Mouse (Mus musculus): ENCODE data around the gene Immp2l. TPM values are rescaled to one million over a fixed set of nuclear protein-coding genes. Genes with fewer than 3 reads are reported as not detected.

The Immp2l gene
- polyA plus RNA-seq (2015; fragmentation: Nextera tagmentation; extraction: Ambion mirVana) = 30.5 and 35.1 TPM in 2 replicates

GRCm38 (mm10) chr12:41023511-41024421 lies at the start of gene Immp2l:
Gene Immp2l, plus strand, starts transcription at chr12:41024090.
- Histone ChIP-seq H3K9ac (ENCODE audit: low read depth, low read length) (peak within 1 kb of the TSS; percentile 81), H3K4me2 (replicated peaks; ENCODE audit: low read depth) (peak within 1 kb of the TSS; percentile 92), H3K27me3 (replicated peaks; ENCODE audit: control insufficient read depth, insufficient read depth, low read length) (no peaks in the 10 kb centered on the region), H3K4me1 (replicated peaks; ENCODE audit: control insufficient read depth, insufficient read depth, low read length) (no peaks in the 10 kb centered on the region), H3K9me3 (ENCODE audit: control insufficient read depth) (no peaks in the 10 kb centered on the region), H3K36me3 (ENCODE audit: control insufficient read depth, insufficient read depth) (no peaks in the 10 kb centered on the region), H3K4me3 (ENCODE audit: low read depth, low read length) (peak within 1 kb of the TSS; percentile 83), H3K27ac (ENCODE audit: low read depth, low read length) (peak within 1 kb of the TSS; percentile 88)
- ATAC-seq = peak; percentile 96
- WGBS = 3% methylated on average over 65 of the region's 68 CpGs
- TF ChIP-seq CTCF (IDR thresholded peaks at IDR 0.05; ENCODE audit: low read depth) = no peak

GRCm38 (mm10) chr12:40978719-40979500 lies 45.0 kb upstream of the Immp2l start:
- Histone ChIP-seq H3K9me3 (ENCODE audit: control insufficient read depth) (no peaks in the 10 kb centered on the region), H3K4me1 (replicated peaks; ENCODE audit: control insufficient read depth, insufficient read depth, low read length) (no peaks in the 10 kb centered on the region; the same call in 1 of the 2 replicates), H3K4me3 (ENCODE audit: low read depth, low read length) (no peak overlapping the region), H3K27me3 (replicated peaks; ENCODE audit: control insufficient read depth, insufficient read depth, low read length) (no peaks in the 10 kb centered on the region), H3K4me2 (replicated peaks; ENCODE audit: low read depth) (no peak overlapping the region), H3K9ac (ENCODE audit: low read depth, low read length) (no peak overlapping the region), H3K36me3 (ENCODE audit: control insufficient read depth, insufficient read depth) (no peaks in the 10 kb centered on the region), H3K27ac (ENCODE audit: low read depth, low read length) (no peak overlapping the region)
- ATAC-seq = peak; percentile 93
- no peak for TF ChIP-seq CTCF (IDR thresholded peaks at IDR 0.05; ENCODE audit: low read depth)
- 50% methylated on average over 2 of the region's 2 CpGs for WGBS

GRCm38 (mm10) chr12:40979716-40980115 lies 44.2 kb upstream of the Immp2l start:
- no peak for TF ChIP-seq CTCF (IDR thresholded peaks at IDR 0.05; ENCODE audit: low read depth)
- WGBS = 84% methylated on average over 4 of the region's 4 CpGs
- no peak overlapping the region for H3K27ac ChIP-seq (ENCODE audit: low read depth, low read length)
- H3K27me3 ChIP-seq (replicated peaks; ENCODE audit: control insufficient read depth, insufficient read depth, low read length) = no peaks in the 10 kb centered on the region
- H3K4me2 ChIP-seq (replicated peaks; ENCODE audit: low read depth) = no peak overlapping the region
- H3K4me3 ChIP-seq (ENCODE audit: low read depth, low read length) = no peak overlapping the region
- no peak for ATAC-seq
- H3K4me1 ChIP-seq (replicated peaks; ENCODE audit: control insufficient read depth, insufficient read depth, low read length) = no peaks in the 10 kb centered on the region; the same call in 1 of the 2 replicates
- no peaks in the 10 kb centered on the region for H3K9me3 ChIP-seq (ENCODE audit: control insufficient read depth)
- H3K36me3 ChIP-seq (ENCODE audit: control insufficient read depth, insufficient read depth) = no peaks in the 10 kb centered on the region
- H3K9ac ChIP-seq (ENCODE audit: low read depth, low read length) = no peak overlapping the region

GRCm38 (mm10) chr12:40980160-40980559 lies 43.7 kb upstream of the Immp2l start:
- WGBS = 63% methylated on average over 3 of the region's 3 CpGs

GRCm38 (mm10) chr12:40983021-40983420 lies 40.9 kb upstream of the Immp2l start:
- 38% methylated on average over 1 of the region's 1 CpGs for WGBS
- no peak overlapping the region for H3K4me3 ChIP-seq (ENCODE audit: low read depth, low read length)
- H3K36me3 ChIP-seq (ENCODE audit: control insufficient read depth, insufficient read depth) = no peaks in the 10 kb centered on the region
- no peak for ATAC-seq
- H3K4me2 ChIP-seq (replicated peaks; ENCODE audit: low read depth) = no peak overlapping the region
- no peaks in the 10 kb centered on the region for H3K27me3 ChIP-seq (replicated peaks; ENCODE audit: control insufficient read depth, insufficient read depth, low read length)
- no peaks in the 10 kb centered on the region; the same call in 1 of the 2 replicates for H3K4me1 ChIP-seq (replicated peaks; ENCODE audit: control insufficient read depth, insufficient read depth, low read length)
- no peak overlapping the region for H3K27ac ChIP-seq (ENCODE audit: low read depth, low read length)
- no peaks in the 10 kb centered on the region for H3K9me3 ChIP-seq (ENCODE audit: control insufficient read depth)
- no peak overlapping the region for H3K9ac ChIP-seq (ENCODE audit: low read depth, low read length)
- TF ChIP-seq CTCF (IDR thresholded peaks at IDR 0.05; ENCODE audit: low read depth) = no peak

More at GRCm38 (mm10) chr12:40980160-40980559, 43.7 kb upstream of the Immp2l start:
- no peak overlapping the region for H3K4me2 ChIP-seq (replicated peaks; ENCODE audit: low read depth)
- H3K36me3 ChIP-seq (ENCODE audit: control insufficient read depth, insufficient read depth) = no peaks in the 10 kb centered on the region
- no peaks in the 10 kb centered on the region for H3K27me3 ChIP-seq (replicated peaks; ENCODE audit: control insufficient read depth, insufficient read depth, low read length)
- no peak overlapping the region for H3K27ac ChIP-seq (ENCODE audit: low read depth, low read length)
- H3K4me1 ChIP-seq (replicated peaks; ENCODE audit: control insufficient read depth, insufficient read depth, low read length) = no peaks in the 10 kb centered on the region; the same call in 1 of the 2 replicates
- no peaks in the 10 kb centered on the region for H3K9me3 ChIP-seq (ENCODE audit: control insufficient read depth)
- no peak overlapping the region for H3K9ac ChIP-seq (ENCODE audit: low read depth, low read length)
- ATAC-seq = no peak
- TF ChIP-seq CTCF (IDR thresholded peaks at IDR 0.05; ENCODE audit: low read depth) = no peak
- H3K4me3 ChIP-seq (ENCODE audit: low read depth, low read length) = no peak overlapping the region

GRCm38 (mm10) chr12:40984735-40985134 lies 39.2 kb upstream of the Immp2l start:
- H3K27me3 ChIP-seq (replicated peaks; ENCODE audit: control insufficient read depth, insufficient read depth, low read length) = no peaks in the 10 kb centered on the region
- no peaks in the 10 kb centered on the region for H3K9me3 ChIP-seq (ENCODE audit: control insufficient read depth)
- WGBS = 52% methylated on average over 4 of the region's 4 CpGs
- H3K9ac ChIP-seq (ENCODE audit: low read depth, low read length) = no peak overlapping the region
- H3K4me3 ChIP-seq (ENCODE audit: low read depth, low read length) = no peak overlapping the region
- TF ChIP-seq CTCF (IDR thresholded peaks at IDR 0.05; ENCODE audit: low read depth) = no peak
- H3K27ac ChIP-seq (ENCODE audit: low read depth, low read length) = no peak overlapping the region
- no peak for ATAC-seq
- H3K36me3 ChIP-seq (ENCODE audit: control insufficient read depth, insufficient read depth) = no peaks in the 10 kb centered on the region
- H3K4me2 ChIP-seq (replicated peaks; ENCODE audit: low read depth) = no peak overlapping the region
- no peaks in the 10 kb centered on the region; the same call in 1 of the 2 replicates for H3K4me1 ChIP-seq (replicated peaks; ENCODE audit: control insufficient read depth, insufficient read depth, low read length)

All from intestine, postnatal 0 days (tissue).